ENCODE assay signal across 8 mouse cellular contexts in genomic region chr13:104109288-104109815, GRCm38 (mm10). TPM values are rescaled to one million over a fixed set of nuclear protein-coding genes. Genes with fewer than 3 reads are reported as not detected.
A peak's percentile ranks its signal among the peaks of the same experiment; 100 is the strongest.
DNase-seq lines count a peak whose midpoint lies in the region; ATAC-seq and TF ChIP-seq lines count a peak whose summit lies in the region.

Gene Nln, minus strand, starts transcription at chr13:104109614.
Gene Sgtb, plus strand, starts transcription at chr13:104109741.

- no peak for TF ChIP-seq CTCF in Patski (IDR thresholded peaks at IDR 0.05)
- no peak for TF ChIP-seq CTCF in lung, postnatal 0 days (IDR thresholded peaks at IDR 0.05)

- peak; percentile 49 for DNase-seq in Patski (ENCODE audit: low read depth, low spot score)
- DNase-seq in cerebellum, postnatal 10 days: peak; percentile 97
- peak; percentile 74 to 82 for DNase-seq in frontal cortex, postnatal 10 days (ENCODE audit: low spot score in 2 of 2)
- DNase-seq in layer of hippocampus, postnatal 10 days (ENCODE audit: low spot score in 2 of 2): peak; percentile 80 to 89
- peak; percentile 95 for DNase-seq in lung, postnatal 0 days (ENCODE audit: low spot score)
- DNase-seq in ovary, postnatal 14 days (ENCODE audit: low spot score): peak; percentile 64
- peak; percentile 67 to 82 for DNase-seq in thymus, postnatal 10 days (ENCODE audit: low spot score in 2 of 2)

- no peaks in the 10 kb centered on the region for H3K27me3 ChIP-seq in Patski
- no peaks in the 10 kb centered on the region for H3K27me3 ChIP-seq in hindbrain, embryonic 12.5 days
- no peaks in the 10 kb centered on the region for H3K27me3 ChIP-seq in lung, postnatal 0 days (replicated peaks; ENCODE audit: insufficient read depth, low read length)

- H3K36me3 ChIP-seq in hindbrain, embryonic 12.5 days: no peaks in the 10 kb centered on the region
- H3K36me3 ChIP-seq in lung, postnatal 0 days (ENCODE audit: insufficient read depth, low read length): no peaks in the 10 kb centered on the region

- under 1% methylated on average over 29 of the region's 44 CpGs for WGBS in hindbrain, embryonic 12.5 days
- 0% methylated on average over 33 of the region's 44 CpGs for WGBS in lung, postnatal 0 days

- CTCF ChIA-PET in Patski (lab: Charles Lee): no interaction called here

- peak within 1 kb of the TSS; percentile 85 for H3K9ac ChIP-seq in hindbrain, embryonic 12.5 days
- peak within 1 kb of the TSS; percentile 59 for H3K9ac ChIP-seq in lung, postnatal 0 days (replicated peaks; ENCODE audit: low read depth)

- peak; percentile 91 for ATAC-seq in Patski
- peak; percentile 98 for ATAC-seq in hindbrain, embryonic 12.5 days (ENCODE audit: low FRiP score)
- peak; percentile 98 for ATAC-seq in lung, postnatal 0 days

- H3K4me1 ChIP-seq in hindbrain, embryonic 12.5 days: peaks cover 12% of the 10 kb centered on the region
- H3K4me1 ChIP-seq in lung, postnatal 0 days (ENCODE audit: insufficient read depth, low read depth, low read length): peaks cover 3% of the 10 kb centered on the region; the same call in 1 of the 2 replicates

- H3K27ac ChIP-seq in hindbrain, embryonic 12.5 days: peak within 1 kb of the TSS; percentile 85
- peak within 1 kb of the TSS; percentile 59; the same call in 1 of the 2 replicates for H3K27ac ChIP-seq in lung, postnatal 0 days (ENCODE audit: low read length)

- TF ChIP-seq EP300 in lung, postnatal 0 days (IDR thresholded peaks at IDR 0.05): no peak

- peak within 1 kb of the TSS; percentile 92 for H3K4me2 ChIP-seq in hindbrain, embryonic 12.5 days (replicated peaks)
- peak within 1 kb of the TSS; percentile 99 for H3K4me2 ChIP-seq in lung, postnatal 0 days (replicated peaks; ENCODE audit: low read depth, low read length)

- H3K4me3 ChIP-seq in hindbrain, embryonic 12.5 days: peak within 1 kb of the TSS; percentile 82
- peak within 1 kb of the TSS; percentile 77 for H3K4me3 ChIP-seq in lung, postnatal 0 days (ENCODE audit: low read depth, low read length)

- in situ Hi-C loops in Patski (cut with MboI; ENCODE audit: low pct_unique_long_range_greater_than_20kb): no loop called here

- no peaks in the 10 kb centered on the region for H3K9me3 ChIP-seq in hindbrain, embryonic 12.5 days (replicated peaks)
- H3K9me3 ChIP-seq in lung, postnatal 0 days (ENCODE audit: low read length): no peaks in the 10 kb centered on the region

- POLR2A ChIA-PET in Patski (lab: Charles Lee): no interaction called here

RNA-seq across cellular contexts. Expression of gene Nln, which starts in this region (rescaled TPM):
- 29.2 TPM for polyA plus RNA-seq in Patski (2021)
- 29.2 and 31.2 TPM in 2 replicates for polyA plus RNA-seq in hindbrain, embryonic 12.5 days (2016; fragmentation: Nextera tagmentation; extraction: Ambion mirVana)
- total RNA-seq in layer of hippocampus, postnatal 10 days (2021): 10 to 100 TPM; 43.4 to 50.8 TPM
- 13.0 and 16.7 TPM in 2 replicates for polyA plus RNA-seq in lung, postnatal 0 days (2015; fragmentation: Nextera tagmentation; extraction: Ambion mirVana)

RNA-seq across cellular contexts. Expression of gene Sgtb, which starts in this region (rescaled TPM):
- 8.3 TPM for polyA plus RNA-seq in Patski (2021)
- 26.9 and 28.9 TPM in 2 replicates for polyA plus RNA-seq in hindbrain, embryonic 12.5 days (2016; fragmentation: Nextera tagmentation; extraction: Ambion mirVana)
- total RNA-seq in layer of hippocampus, postnatal 10 days (2021): 10 to 100 TPM; 56.7 to 62.0 TPM
- polyA plus RNA-seq in lung, postnatal 0 days (2015; fragmentation: Nextera tagmentation; extraction: Ambion mirVana): 4.7 and 5.5 TPM in 2 replicates

Comparison
In these comparisons a context has a peak if more than half of its experiments do, and no peak if none do; other contexts are left out.
1. Peak in every context shown above with its lines: DNase-seq, ATAC-seq, H3K4me3 ChIP-seq and H3K27ac ChIP-seq.